Mouse (Mus musculus) neural tube, embryonic 11.5 days (tissue): ENCODE data around the gene Duxf3. TPM values are rescaled to one million over a fixed set of nuclear protein-coding genes. Genes with fewer than 3 reads are reported as not detected.
"Not testable (repeated sequence)": the region's sequence is repeated elsewhere in the genome, so short reads cannot be mapped to it uniquely, and the experiment has no call there.

Experiments used
- ATAC-seq: fragments of 200-750 bp; cut with Nextera tagmentation; 2 replicates; pipeline ENCODE4 v1.8.0; 2017; ENCODE audit warnings: moderate number of reproducible peaks, mild to moderate bottlenecking, moderate TSS enrichment, moderate library complexity; ENCODE audit not compliant: insufficient read depth, low FRiP score, low TSS enrichment
- DNase-seq: peaks from one replicate; pipeline ENCODE4 v3.0.0-alpha.2; 2015; ENCODE audit warnings: low spot score
- H3K27ac ChIP-seq: fragments of 300-500 bp; sonication (generic); 2 replicates; pipeline ENCODE4 v1.5.1; 2014; ENCODE audit warnings: low read depth, mild to moderate bottlenecking, low read length
- H3K27me3 ChIP-seq: fragments of 300-500 bp; sonication (generic); 2 replicates; pipeline ENCODE4 v1.6.1; 2014; ENCODE audit warnings: mild to moderate bottlenecking, low read length, mixed read lengths; ENCODE audit not compliant: control insufficient read depth, insufficient read depth
- H3K36me3 ChIP-seq: fragments of 300-500 bp; sonication (generic); 2 replicates; pipeline ENCODE4 v1.6.1; 2014; ENCODE audit warnings: mild to moderate bottlenecking, low read length, moderate library complexity, mixed read lengths; ENCODE audit not compliant: control insufficient read depth, insufficient read depth
- H3K4me1 ChIP-seq: fragments of 300-500 bp; sonication (generic); 2 replicates; pipeline ENCODE4 v1.6.1; 2014; ENCODE audit warnings: low read length, mixed read lengths; ENCODE audit not compliant: control insufficient read depth, insufficient read depth
- H3K4me2 ChIP-seq: fragments of 300-500 bp; sonication (generic); 2 replicates; pipeline ENCODE4 v1.6.1; 2014; ENCODE audit warnings: low read depth, mild to moderate bottlenecking, moderate library complexity
- H3K4me3 ChIP-seq: fragments of 300-500 bp; sonication (generic); 2 replicates; pipeline ENCODE4 v1.5.1; 2014; ENCODE audit warnings: low read depth, low read length
- H3K9ac ChIP-seq: fragments of 300-500 bp; sonication (generic); 2 replicates; pipeline ENCODE4 v1.6.1; 2014; ENCODE audit warnings: mild to moderate bottlenecking, low read length
- H3K9me3 ChIP-seq: fragments of 300-500 bp; sonication (generic); 2 replicates; pipeline ENCODE4 v1.6.1; 2016; ENCODE audit warnings: low read length; ENCODE audit not compliant: control insufficient read depth
- WGBS: fragments of 180-500 bp; shearing (Covaris S2); extraction: QIAGEN DNeasy Blood & Tissue Kit; methylation state at CpG from one replicate; pipeline ENCODE4 v1.1.7; 2014; 5-methylcytosine and 5-hydroxymethylcytosine counted together
- polyA plus RNA-seq: library from polyadenylated mRNA; unstranded; fragments of >200 nt; fragmentation: Nextera tagmentation; extraction: Ambion mirVana; gene quantifications from 2 replicates; pipeline ENCODE4 v1.2.1, GENCODE M21; 2014

Gene Duxf3
- polyA plus RNA-seq, 1 experiment from 2014 or later = not detected

DNA sequence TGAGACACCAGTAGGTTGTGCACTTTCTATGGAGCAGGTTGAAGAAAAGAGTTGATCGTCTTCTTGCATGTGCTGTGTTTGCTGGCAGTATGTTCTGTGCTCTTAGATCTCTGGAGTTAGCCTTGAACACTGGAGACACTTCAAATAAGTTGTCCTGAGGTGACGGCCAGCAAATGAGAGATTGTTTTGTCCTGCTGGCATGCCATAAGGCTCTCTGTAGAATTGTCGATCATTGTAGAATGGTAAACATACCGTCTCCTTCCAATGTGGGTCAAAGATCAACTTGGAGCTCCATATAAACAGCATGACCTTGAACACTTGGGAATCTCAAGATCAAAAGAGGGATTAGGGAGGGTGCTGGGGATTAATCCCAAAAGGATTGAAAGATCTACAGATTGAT lies 6.1 kb downstream of the Duxf3 start:
- H3K4me2 ChIP-seq, DNase-seq, H3K9ac ChIP-seq, H3K27me3 ChIP-seq, H3K36me3 ChIP-seq, H3K4me3 ChIP-seq, H3K27ac ChIP-seq, H3K4me1 ChIP-seq, H3K9me3 ChIP-seq, ATAC-seq: not testable (repeated sequence)
- WGBS = 92% methylated on average over 4 of the region's 4 CpGs

DNA sequence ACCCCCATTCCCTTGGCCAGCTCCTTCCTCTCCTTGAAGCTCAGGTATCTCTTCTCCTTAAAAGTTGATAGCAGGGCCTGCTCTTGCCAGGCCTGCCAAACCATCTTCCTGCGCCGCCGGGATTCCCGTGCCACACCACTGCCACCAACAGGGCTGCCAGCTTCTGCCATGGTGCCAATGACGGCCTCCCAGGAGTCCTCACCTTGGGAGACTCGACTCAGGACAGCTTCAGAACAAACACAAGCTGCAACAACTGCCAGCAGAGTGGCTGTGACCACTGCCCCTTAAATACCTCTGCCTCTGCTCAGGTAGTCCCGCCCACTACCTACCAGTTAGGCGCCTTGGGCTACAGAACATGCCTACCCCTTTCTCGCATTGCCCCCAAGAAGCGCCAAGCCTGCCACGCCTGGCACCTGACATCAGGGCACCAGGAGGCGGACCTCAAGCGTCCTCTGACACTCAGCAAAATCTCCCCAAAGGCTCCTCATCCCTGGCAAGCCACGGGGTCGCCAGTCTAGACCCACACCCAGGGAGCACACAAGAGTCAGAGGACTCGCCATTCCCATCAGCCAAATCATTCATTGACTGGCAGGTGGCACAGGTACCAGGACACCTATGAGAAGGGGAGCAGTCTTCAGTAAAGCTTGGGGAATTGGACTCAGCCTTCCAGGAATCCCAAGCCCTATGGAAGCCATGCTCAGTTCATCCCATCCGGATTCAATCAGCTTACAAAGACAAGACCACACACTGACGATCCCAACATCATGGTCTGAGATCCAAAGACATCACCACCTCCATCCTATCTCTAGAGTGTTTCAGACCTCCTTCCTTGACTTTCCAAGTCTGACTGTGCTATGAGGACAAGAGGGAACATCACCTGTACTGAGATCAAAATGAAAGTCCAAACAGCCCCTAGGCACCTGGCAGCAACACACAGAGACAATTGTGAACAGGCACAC lies 7.4 kb downstream of the Duxf3 start, which contains the start of gene AW822073:
AW822073 (minus strand) TSS at position 104 of the 959 bp plus-strand sequence.
- not testable (repeated sequence) for DNase-seq, H3K27me3 ChIP-seq, H3K4me1 ChIP-seq, H3K9me3 ChIP-seq, H3K4me2 ChIP-seq, H3K36me3 ChIP-seq, ATAC-seq, H3K27ac ChIP-seq, H3K9ac ChIP-seq, H3K4me3 ChIP-seq
- WGBS = 84% methylated on average over 16 of the region's 18 CpGs

DNA sequence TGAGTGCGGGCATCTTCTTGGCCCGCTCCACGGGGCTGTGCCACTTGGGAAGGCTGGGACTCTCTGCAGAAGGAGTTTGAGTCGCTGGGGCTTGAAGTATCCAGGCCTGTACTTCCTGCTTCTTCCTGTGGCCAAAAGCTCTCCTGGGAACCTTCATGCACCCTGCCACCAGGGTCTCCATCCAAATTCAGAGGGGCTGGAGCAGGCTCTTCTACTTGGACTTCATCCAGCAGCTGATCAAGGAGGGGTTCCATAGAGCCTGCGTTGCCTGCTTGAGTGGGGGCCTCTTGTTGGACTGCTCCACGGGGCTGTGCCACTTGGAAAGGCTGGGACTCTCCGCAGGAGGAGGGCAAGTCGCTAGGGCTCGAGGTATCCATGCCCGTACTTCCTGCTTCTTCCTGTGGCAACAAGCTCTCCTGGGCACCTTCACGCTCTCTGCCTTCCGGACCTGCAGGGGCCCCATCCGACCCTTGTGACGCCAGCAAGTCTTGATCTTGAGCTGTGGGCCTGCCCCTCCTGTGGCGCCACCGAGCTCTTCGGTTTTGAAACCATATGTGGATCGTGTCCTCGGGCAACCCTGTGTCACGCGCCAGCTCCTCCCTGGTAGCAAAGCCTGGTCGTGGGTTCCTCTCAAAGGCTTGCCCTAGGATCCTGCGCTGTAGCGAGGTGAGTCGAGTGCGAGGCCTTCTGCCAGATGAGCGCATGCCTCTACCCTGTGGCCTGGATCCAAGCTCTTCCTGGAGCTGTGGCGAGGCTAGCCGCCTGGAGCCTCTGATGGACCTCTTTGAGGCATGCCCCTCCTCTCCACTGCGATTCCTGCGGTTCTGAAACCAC lies 8.3 kb downstream of the Duxf3 start:
- not testable (repeated sequence) for H3K27ac ChIP-seq, H3K27me3 ChIP-seq, ATAC-seq, H3K9me3 ChIP-seq, H3K36me3 ChIP-seq, H3K4me3 ChIP-seq, H3K4me1 ChIP-seq, H3K4me2 ChIP-seq, H3K9ac ChIP-seq
- WGBS = 84% methylated on average over 27 of the region's 31 CpGs
- peak; percentile 24 for DNase-seq

DNA sequence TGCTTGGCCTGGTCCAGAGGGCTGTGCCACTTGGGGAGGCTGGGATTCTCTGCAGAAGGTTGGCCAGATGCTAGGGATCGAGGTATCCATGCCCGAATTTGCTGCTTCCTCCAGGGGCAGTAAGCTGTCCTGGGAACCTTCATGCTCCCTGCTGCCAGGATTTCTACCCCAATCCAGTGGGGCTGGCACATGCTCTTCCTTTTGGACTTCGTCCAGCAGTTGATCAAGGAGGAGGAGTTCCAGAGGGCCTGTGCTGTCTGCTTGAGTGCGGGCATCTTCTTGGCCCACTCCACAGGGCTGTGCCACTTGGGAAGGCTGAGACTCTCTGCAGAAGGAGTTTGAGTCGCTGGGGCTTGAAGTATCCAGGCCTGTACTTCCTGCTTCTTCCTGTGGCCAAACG lies 9.3 kb downstream of the Duxf3 start:
- H3K4me3 ChIP-seq, H3K27me3 ChIP-seq, H3K9me3 ChIP-seq, DNase-seq, H3K27ac ChIP-seq, H3K9ac ChIP-seq, ATAC-seq, H3K36me3 ChIP-seq, H3K4me2 ChIP-seq, H3K4me1 ChIP-seq: not testable (repeated sequence)
- 96% methylated on average over 3 of the region's 6 CpGs for WGBS

DNA sequence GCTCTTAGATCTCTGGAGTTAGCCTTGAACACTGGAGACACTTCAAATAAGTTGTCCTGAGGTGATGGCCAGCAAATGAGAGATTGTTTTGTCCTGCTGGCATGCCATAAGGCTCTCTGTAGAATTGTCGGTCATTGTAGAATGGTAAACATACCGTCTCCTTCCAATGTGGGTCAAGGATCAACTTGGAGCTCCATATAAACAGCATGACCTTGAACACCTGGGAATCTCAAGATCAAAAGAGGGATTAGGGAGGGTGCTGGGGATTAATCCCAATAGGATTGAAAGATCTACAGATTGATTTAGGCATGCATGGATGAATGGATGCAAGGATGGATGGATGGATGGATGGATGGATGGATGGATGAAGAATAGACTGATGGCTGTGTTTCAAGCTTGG lies 10.9 kb downstream of the Duxf3 start:
- not testable (repeated sequence) for H3K27ac ChIP-seq, H3K9me3 ChIP-seq, H3K4me1 ChIP-seq, ATAC-seq, H3K4me2 ChIP-seq, H3K27me3 ChIP-seq, DNase-seq, H3K36me3 ChIP-seq, H3K9ac ChIP-seq, H3K4me3 ChIP-seq
- WGBS = 78% methylated on average over 2 of the region's 2 CpGs

DNA sequence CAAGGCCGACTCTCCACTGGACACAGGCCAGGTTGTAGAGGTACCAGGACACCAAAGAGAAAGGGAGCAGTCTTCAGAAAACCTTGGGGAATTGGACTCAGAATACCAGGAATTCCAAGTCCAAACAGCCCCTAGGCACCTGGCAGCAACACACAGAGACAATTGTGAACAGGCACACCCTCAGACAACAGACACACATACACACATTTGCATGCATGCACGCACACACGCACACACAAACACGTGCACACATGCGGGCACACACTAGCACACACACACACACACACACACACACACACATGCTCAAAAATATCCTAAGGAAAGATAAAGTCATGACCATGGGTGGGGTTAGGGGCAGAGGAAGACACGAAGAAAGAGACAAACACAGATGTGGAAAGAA lies 11.7 kb downstream of the Duxf3 start:
- no peak overlapping the region for H3K27ac ChIP-seq
- H3K9me3 ChIP-seq = peaks cover 2% of the 10 kb centered on the region; the same call in 1 of the 2 replicates
- DNase-seq (no peak), ATAC-seq (no peak)
- no peaks in the 10 kb centered on the region for H3K36me3 ChIP-seq
- no peak overlapping the region for H3K4me3 ChIP-seq
- no peak overlapping the region for H3K9ac ChIP-seq
- 87% methylated on average over 6 of the region's 6 CpGs for WGBS
- no peaks in the 10 kb centered on the region for H3K27me3 ChIP-seq
- no peak overlapping the region for H3K4me2 ChIP-seq
- H3K4me1 ChIP-seq = no peaks in the 10 kb centered on the region

DNA sequence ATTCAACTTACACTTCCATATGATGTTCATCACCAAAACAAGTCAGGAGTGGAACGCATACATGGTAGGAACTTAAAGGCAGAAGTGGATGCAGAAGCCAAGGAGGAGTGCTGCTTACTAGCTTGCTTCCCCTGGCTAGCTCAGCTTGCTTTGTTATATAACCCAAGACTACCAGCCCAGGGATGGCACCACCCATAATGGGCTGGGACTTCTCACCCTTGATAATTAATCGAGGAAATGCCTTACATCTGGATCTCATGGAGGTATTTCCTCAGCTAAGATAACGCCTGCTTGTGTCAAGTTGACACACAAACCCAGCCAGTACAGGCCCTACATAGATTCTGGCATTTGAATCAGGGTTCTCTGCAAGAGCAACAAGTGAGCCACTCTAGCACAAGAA lies 15.1 kb downstream of the Duxf3 start:
- no peak overlapping the region for H3K4me3 ChIP-seq
- no peak overlapping the region for H3K27ac ChIP-seq
- WGBS = 86% methylated on average over 3 of the region's 3 CpGs
- H3K9me3 ChIP-seq = peaks cover 2% of the 10 kb centered on the region; the same call in 1 of the 2 replicates
- ATAC-seq = no peak
- no peaks in the 10 kb centered on the region for H3K4me1 ChIP-seq
- H3K9ac ChIP-seq = no peak overlapping the region
- H3K27me3 ChIP-seq = no peaks in the 10 kb centered on the region
- no peak for DNase-seq
- no peaks in the 10 kb centered on the region for H3K36me3 ChIP-seq
- H3K4me2 ChIP-seq = no peak overlapping the region

DNA sequence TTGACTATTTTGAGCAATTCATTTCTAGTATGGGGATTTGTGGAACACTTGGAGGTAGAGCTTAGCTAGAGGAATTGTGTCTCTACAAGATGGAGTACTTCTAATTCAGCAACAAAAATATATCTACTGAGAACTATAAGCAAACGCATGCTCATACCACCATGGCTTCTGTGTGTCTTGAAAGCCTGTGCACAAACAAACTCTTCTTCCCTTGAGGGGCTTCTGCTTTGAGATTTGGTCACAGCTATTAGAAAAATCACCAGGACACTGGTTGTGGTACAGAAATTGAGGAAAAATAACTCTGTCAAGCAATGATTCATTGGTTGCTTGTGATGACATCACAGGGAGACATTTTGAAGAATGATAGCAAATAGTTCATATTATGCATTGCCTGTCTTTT lies 17.1 kb downstream of the Duxf3 start:
- Histone ChIP-seq H3K9me3 (no peaks in the 10 kb centered on the region), H3K27me3 (no peaks in the 10 kb centered on the region), H3K9ac (no peak overlapping the region), H3K4me3 (no peak overlapping the region), H3K36me3 (no peaks in the 10 kb centered on the region), H3K27ac (no peak overlapping the region), H3K4me2 (no peak overlapping the region), H3K4me1 (no peaks in the 10 kb centered on the region)
- WGBS = 89% methylated on average over 1 of the region's 1 CpGs
- ATAC-seq (no peak), DNase-seq (no peak)
